Mouse (Mus musculus): ENCODE results near the gene E130114P18Rik.

DNA sequence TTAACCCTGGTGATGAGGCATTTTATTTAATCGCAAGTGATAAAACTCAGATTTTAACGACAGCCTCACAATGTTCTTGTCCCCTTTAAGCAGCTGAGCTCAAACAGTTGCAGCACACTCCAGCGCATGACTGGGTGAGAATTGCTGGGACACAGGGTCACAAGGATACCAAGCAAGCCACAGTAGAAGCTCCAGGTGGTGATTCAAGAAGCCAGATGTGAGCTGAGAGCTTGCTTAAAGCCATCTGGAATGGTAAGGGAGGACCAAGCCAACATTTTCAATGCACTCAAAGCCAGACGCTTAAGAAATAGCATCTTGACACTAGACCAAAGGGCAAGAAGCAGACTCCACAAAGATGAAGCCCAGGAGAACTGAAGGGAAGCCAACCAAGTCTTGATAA is 83.9 kb downstream of the E130114P18Rik start:
- TF ChIP-seq POLR2A (IDR thresholded peaks at IDR 0.05; ENCODE audit: borderline replicate concordance, insufficient read depth, low read length): no peak
- TF ChIP-seq CTCF (IDR thresholded peaks at IDR 0.05; ENCODE audit: borderline replicate concordance, insufficient read depth, low read depth, low read length): no peak
